Mouse (Mus musculus) heart, embryonic 11.5 days (tissue): Measurements from ENCODE around the gene Ripk3. TPM values are rescaled to one million over a fixed set of nuclear protein-coding genes. Genes with fewer than 3 reads are reported as not detected.
A peak's percentile ranks its signal among the peaks of the same experiment; 100 is the strongest.

ENCODE experiments used
- ATAC-seq: fragments of 200-750 bp; cut with Nextera tagmentation; replicated peaks from 2 replicates; pipeline ENCODE4 v1.8.0; 2017; ENCODE audit warnings: moderate library complexity; ENCODE audit not compliant: insufficient number of reproducible peaks, low FRiP score, low TSS enrichment
- H3K27ac ChIP-seq: fragments of 300-500 bp; sonication (generic); 2 replicates; pipeline ENCODE4 v1.5.1; 2014; ENCODE audit warnings: mild to moderate bottlenecking, low read depth, low read length
- H3K27me3 ChIP-seq: fragments of 300-500 bp; sonication (generic); 2 replicates; pipeline ENCODE4 v1.6.1; 2014; ENCODE audit warnings: mild to moderate bottlenecking, low read length, mixed read lengths; ENCODE audit not compliant: control insufficient read depth, insufficient read depth
- H3K36me3 ChIP-seq: fragments of 300-500 bp; sonication (generic); 2 replicates; pipeline ENCODE4 v1.6.1; 2014; ENCODE audit warnings: mild to moderate bottlenecking, low read length, moderate library complexity, mixed read lengths; ENCODE audit not compliant: control insufficient read depth, insufficient read depth
- H3K4me1 ChIP-seq: fragments of 300-500 bp; sonication (generic); 2 replicates; pipeline ENCODE4 v1.6.1; 2014; ENCODE audit warnings: low read length; ENCODE audit not compliant: control insufficient read depth, insufficient read depth
- H3K4me2 ChIP-seq: fragments of 300-500 bp; sonication (generic); 2 replicates; pipeline ENCODE4 v1.6.1; 2014; ENCODE audit warnings: mild to moderate bottlenecking, moderate library complexity
- H3K4me3 ChIP-seq: fragments of 300-500 bp; sonication (generic); 2 replicates; pipeline ENCODE4 v1.5.1; 2014; ENCODE audit warnings: low read depth, low read length
- H3K9ac ChIP-seq: fragments of 300-500 bp; sonication (generic); 2 replicates; pipeline ENCODE4 v1.6.1; 2014; ENCODE audit warnings: mild to moderate bottlenecking, low read depth, low read length, moderate library complexity
- H3K9me3 ChIP-seq: fragments of 300-500 bp; sonication (generic); replicated peaks from 2 replicates; pipeline ENCODE4 v1.6.1; 2016; ENCODE audit warnings: low read length; ENCODE audit not compliant: control insufficient read depth
- WGBS: fragments of 180-500 bp; shearing (Covaris S2); extraction: QIAGEN DNeasy Blood & Tissue Kit; methylation state at CpG from one replicate; pipeline ENCODE4 v1.1.7; 2014; ENCODE audit not compliant: insufficient replicate concordance; 5-methylcytosine and 5-hydroxymethylcytosine counted together
- polyA plus RNA-seq: library from polyadenylated mRNA; unstranded; fragments of >200 nt; fragmentation: Nextera tagmentation; extraction: Ambion mirVana; gene quantifications from 2 replicates; pipeline ENCODE4 v1.2.1, GENCODE M21; 2014

Gene Ripk3
- 19.6 and 19.8 TPM in 2 replicates for polyA plus RNA-seq

DNA sequence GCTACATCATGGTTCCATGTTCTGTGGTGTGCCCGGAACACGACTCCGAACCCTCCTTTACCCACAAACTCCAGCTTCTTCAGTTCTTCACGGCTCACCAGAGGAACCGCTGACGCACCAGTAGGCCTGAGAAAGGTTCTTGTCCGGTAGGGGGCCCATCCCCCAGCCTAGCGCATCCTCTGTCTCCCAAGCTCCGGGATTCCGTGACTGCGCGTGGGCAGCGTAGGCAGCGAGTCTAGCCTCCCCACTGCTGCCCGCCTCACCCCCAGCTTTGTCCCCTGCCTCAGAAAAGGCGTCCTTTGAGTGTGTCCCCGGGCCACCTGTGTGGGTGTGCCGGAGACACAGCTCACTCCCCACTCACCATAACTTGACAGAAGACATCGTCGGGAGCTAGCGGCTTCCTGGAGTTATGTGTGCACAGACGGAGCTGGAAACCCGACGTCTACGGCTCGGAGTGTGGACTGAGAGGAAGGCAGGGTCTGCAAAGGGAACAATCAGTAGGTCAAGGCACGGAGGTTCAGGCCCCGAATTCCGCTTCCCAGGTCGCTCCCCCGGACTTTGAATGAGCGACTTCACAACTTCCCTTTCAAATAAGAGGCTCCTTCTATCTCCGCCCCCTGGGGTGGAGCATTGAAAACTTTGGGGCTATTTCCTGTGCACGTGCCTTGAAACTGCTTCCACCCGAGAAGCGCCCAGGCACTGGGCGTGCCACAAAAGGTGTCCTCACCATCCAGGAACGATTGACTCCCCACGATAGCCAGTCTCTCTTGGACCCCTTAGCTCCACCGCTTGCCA is at the start of gene Ripk3:
Ripk3 (minus strand) TSS at position 610 of the 795 bp plus-strand sequence.
- Histone ChIP-seq H3K4me1 (0 out of 2 replicates have a peak, but pooled peaks cover 8% of the 10 kb centered on the region), H3K27ac (no peak within 1 kb of the TSS), H3K9me3 (no peaks in the 10 kb centered on the region), H3K27me3 (peaks cover 54% of the 10 kb centered on the region), H3K36me3 (no peaks in the 10 kb centered on the region), H3K4me2 (peak within 1 kb of the TSS; percentile 74), H3K4me3 (peak within 1 kb of the TSS; percentile 41), H3K9ac (peak within 1 kb of the TSS; percentile 54)
- ATAC-seq = no peak
- 4% methylated on average over 40 of the region's 40 CpGs for WGBS

- Histone ChIP-seq H3K4me3 (no peak overlapping the region), H3K9me3 (no peaks in the 10 kb centered on the region), H3K4me1 (peaks cover 6% of the 10 kb centered on the region; the same call in 1 of the 2 replicates), H3K27me3 (no peaks in the 10 kb centered on the region), H3K36me3 (no peaks in the 10 kb centered on the region), H3K4me2 (no peak overlapping the region), H3K9ac (no peak overlapping the region), H3K27ac (no peak overlapping the region)
- ATAC-seq = no peak
- 85% methylated on average over 5 of the region's 5 CpGs for WGBS
Measured at GRCm38 (mm10) chr14:55838312-55838711, 49.6 kb upstream of the Ripk3 start.

GRCm38 (mm10) chr14:55834808-55835533 is 46.3 kb upstream of the Ripk3 start:
- ATAC-seq = no peak
- Histone ChIP-seq H3K9me3 (no peaks in the 10 kb centered on the region), H3K27ac (no peak overlapping the region), H3K4me2 (no peak overlapping the region), H3K27me3 (no peaks in the 10 kb centered on the region), H3K4me3 (no peak overlapping the region), H3K4me1 (peaks cover 6% of the 10 kb centered on the region; the same call in 1 of the 2 replicates), H3K36me3 (no peaks in the 10 kb centered on the region), H3K9ac (no peak overlapping the region)
- 82% methylated on average over 5 of the region's 5 CpGs for WGBS

DNA sequence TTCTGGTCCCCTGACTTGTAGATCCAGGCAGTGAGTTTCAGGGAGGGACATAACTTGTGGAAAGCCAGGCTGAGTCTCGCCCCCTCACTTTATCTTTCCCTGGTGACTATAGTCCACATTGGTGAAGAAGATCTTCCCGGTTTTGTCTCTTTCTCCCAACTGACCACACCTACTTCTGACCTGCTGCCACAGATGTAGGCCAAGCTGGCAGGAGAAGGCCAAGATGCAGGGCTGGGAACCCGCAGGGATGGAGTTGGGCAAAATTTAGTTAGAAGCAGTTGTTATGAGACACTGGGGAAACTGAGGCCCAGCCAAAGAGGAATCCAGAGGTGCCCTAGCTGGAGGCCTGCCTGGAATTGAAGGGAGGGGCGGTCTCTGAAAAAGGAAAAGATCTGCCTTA is 44.5 kb upstream of the Ripk3 start:
- H3K4me3 ChIP-seq = no peak overlapping the region
- ATAC-seq = no peak
- no peaks in the 10 kb centered on the region for H3K27me3 ChIP-seq
- no peaks in the 10 kb centered on the region for H3K9me3 ChIP-seq
- H3K36me3 ChIP-seq = no peaks in the 10 kb centered on the region; the same call in 1 of the 2 replicates
- no peak overlapping the region for H3K27ac ChIP-seq
- no peak overlapping the region for H3K4me2 ChIP-seq
- 76% methylated on average over 4 of the region's 4 CpGs for WGBS
- H3K4me1 ChIP-seq = peaks cover 16% of the 10 kb centered on the region
- no peak overlapping the region for H3K9ac ChIP-seq

DNA sequence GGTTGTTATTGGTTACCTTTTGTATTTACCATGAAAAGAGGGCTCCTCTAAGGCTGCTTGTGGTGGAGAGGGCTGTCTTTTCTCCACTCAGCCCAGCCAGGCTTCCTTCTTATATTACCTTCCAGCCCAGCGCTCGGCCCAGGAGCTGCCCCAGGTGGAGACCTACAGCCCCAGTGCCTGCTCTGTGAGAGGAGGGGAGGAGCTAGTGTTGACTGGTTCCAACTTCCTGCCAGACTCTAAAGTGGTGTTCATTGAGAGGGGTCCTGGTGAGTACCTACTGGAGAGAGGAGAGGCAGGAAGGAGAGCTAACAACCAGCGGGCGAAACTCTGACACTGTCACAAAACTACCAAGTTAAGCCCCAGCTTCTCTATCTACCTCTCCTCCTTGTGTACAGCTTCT is 41.7 kb upstream of the Ripk3 start:
- WGBS = 79% methylated on average over 4 of the region's 4 CpGs
- no peak overlapping the region for H3K4me2 ChIP-seq
- H3K4me1 ChIP-seq = peaks cover 31% of the 10 kb centered on the region
- H3K27ac ChIP-seq = no peak overlapping the region
- no peaks in the 10 kb centered on the region; the same call in 1 of the 2 replicates for H3K36me3 ChIP-seq
- no peak overlapping the region for H3K4me3 ChIP-seq
- no peak overlapping the region for H3K9ac ChIP-seq
- no peak for ATAC-seq
- no peaks in the 10 kb centered on the region for H3K9me3 ChIP-seq
- H3K27me3 ChIP-seq = peaks cover 11% of the 10 kb centered on the region

- no peaks in the 10 kb centered on the region; the same call in 1 of the 2 replicates for H3K36me3 ChIP-seq
- no peak overlapping the region for H3K4me2 ChIP-seq
- H3K27ac ChIP-seq = no peak overlapping the region
- no peak overlapping the region for H3K4me3 ChIP-seq
- H3K27me3 ChIP-seq = peaks cover 11% of the 10 kb centered on the region
- H3K4me1 ChIP-seq = peaks cover 32% of the 10 kb centered on the region
- H3K9me3 ChIP-seq = no peaks in the 10 kb centered on the region
- H3K9ac ChIP-seq = no peak overlapping the region
- no peak for ATAC-seq
- 85% methylated on average over 16 of the region's 16 CpGs for WGBS
Measured at GRCm38 (mm10) chr14:55829854-55830253, 41.2 kb upstream of the Ripk3 start.

DNA sequence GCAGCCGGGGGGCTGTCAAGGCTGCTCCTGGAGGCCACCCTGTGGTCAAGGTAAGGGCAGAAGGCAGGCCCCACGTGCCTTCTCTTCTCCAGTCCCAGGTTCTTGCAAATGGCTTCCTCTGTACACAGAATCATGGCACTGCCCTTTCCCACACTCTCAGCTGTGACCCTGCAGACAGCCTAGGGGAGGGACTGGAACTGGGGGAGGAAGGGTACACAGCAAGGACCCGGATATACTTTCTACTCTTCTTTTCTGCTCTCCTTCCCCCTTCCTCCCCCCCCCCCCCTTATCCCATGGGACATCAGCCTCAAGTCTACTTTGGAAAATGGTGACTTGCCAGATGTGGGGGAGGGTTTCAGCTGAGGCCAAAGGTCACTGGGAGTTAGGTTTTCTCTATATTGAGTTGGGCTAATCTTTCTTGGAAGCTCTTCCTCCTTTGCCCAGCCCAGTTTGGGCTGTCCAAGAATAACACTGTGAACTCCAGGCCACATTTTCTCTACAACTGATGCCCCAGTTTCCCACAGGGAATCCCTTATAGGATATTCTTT is 40.1 kb upstream of the Ripk3 start:
- no peaks in the 10 kb centered on the region; the same call in 1 of the 2 replicates for H3K36me3 ChIP-seq
- H3K4me3 ChIP-seq = no peak overlapping the region
- peaks cover 11% of the 10 kb centered on the region for H3K27me3 ChIP-seq
- H3K4me1 ChIP-seq = peaks cover 35% of the 10 kb centered on the region
- 21% methylated on average over 3 of the region's 3 CpGs for WGBS
- H3K4me2 ChIP-seq = no peak overlapping the region
- H3K9me3 ChIP-seq = no peaks in the 10 kb centered on the region
- H3K27ac ChIP-seq = 0 out of 2 replicates have a peak overlapping the region, but pooled peaks have one; percentile 29
- H3K9ac ChIP-seq = no peak overlapping the region
- ATAC-seq = no peak

DNA sequence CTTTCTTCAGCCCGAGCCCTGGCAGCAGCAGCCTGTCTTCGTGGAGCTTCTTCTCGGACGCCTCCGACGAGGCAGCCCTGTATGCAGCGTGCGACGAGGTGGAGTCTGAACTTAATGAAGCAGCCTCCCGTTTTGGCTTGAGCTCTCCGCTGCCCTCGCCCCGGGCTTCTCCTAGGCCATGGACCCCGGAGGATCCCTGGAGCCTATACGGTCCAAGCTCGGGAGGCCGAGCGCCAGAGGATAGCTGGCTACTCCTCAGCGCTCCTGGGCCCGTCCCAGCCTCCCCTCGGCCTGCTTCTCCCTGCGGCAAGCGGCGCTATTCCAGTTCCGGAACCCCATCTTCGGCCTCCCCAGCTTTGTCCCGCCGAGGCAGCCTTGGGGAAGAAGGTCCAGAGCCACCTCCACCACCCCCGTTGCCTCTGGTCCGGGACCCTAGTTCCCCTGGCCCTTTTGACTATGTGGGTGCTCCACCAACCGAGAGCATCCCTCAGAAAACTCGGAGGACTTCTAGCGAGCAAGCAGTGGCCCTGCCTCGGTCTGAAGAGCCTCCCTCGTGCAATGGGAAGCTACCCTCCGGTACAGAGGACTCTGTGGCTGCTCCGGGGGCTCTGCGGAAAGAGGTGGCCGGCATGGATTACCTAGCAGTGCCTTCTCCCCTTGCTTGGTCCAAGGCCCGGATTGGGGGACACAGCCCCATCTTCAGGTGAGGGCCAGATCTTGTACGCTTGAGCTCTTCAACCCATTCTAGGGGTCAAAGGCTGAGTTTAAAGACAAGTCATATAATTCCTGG is 38.1 kb upstream of the Ripk3 start:
- H3K9ac ChIP-seq = peak overlapping the region; percentile 63
- H3K9me3 ChIP-seq = no peaks in the 10 kb centered on the region
- H3K4me1 ChIP-seq = peaks cover 36% of the 10 kb centered on the region
- 14% methylated on average over 41 of the region's 41 CpGs for WGBS
- ATAC-seq = no peak
- no peaks in the 10 kb centered on the region; the same call in 1 of the 2 replicates for H3K36me3 ChIP-seq
- peak overlapping the region; percentile 64 for H3K4me3 ChIP-seq
- no peak overlapping the region for H3K27ac ChIP-seq
- H3K27me3 ChIP-seq = peaks cover 11% of the 10 kb centered on the region
- H3K4me2 ChIP-seq = peak overlapping the region; percentile 94
